Mouse (Mus musculus): ENCODE data around the gene Padi1. TPM values are rescaled to one million over a fixed set of nuclear protein-coding genes. Genes with fewer than 3 reads are reported as not detected.

The Padi1 gene
- total RNA-seq, 2 experiments from 2014 or later = not detected

- DNase-seq (ENCODE audit: low spot score in 2 of 2) = no peak
Observed at GRCm38 (mm10) chr4:140862036-140862650, 16.6 kb upstream of the Padi1 start.

GRCm38 (mm10) chr4:140860767-140861147, 15.2 kb upstream of the Padi1 start:
- no peak for DNase-seq (ENCODE audit: low spot score in 2 of 2)

- no peak for DNase-seq (ENCODE audit: low spot score in 2 of 2)
Observed at GRCm38 (mm10) chr4:140860125-140860766, 14.7 kb upstream of the Padi1 start.

- no peak for DNase-seq (ENCODE audit: low spot score in 2 of 2)
Observed at GRCm38 (mm10) chr4:140859291-140859690, 13.7 kb upstream of the Padi1 start.

GRCm38 (mm10) chr4:140857813-140858212, 12.2 kb upstream of the Padi1 start:
- no peak for DNase-seq (ENCODE audit: low spot score in 2 of 2)

- no peak for DNase-seq (ENCODE audit: low spot score in 2 of 2)
Observed at GRCm38 (mm10) chr4:140857041-140857440, 11.5 kb upstream of the Padi1 start.

GRCm38 (mm10) chr4:140855151-140855550, 9.6 kb upstream of the Padi1 start:
- no peak for DNase-seq (ENCODE audit: low spot score in 2 of 2)

- DNase-seq (ENCODE audit: low spot score in 2 of 2) = no peak
Observed at GRCm38 (mm10) chr4:140854455-140854864, 8.9 kb upstream of the Padi1 start.

- DNase-seq (ENCODE audit: low spot score in 2 of 2) = no peak
Observed at GRCm38 (mm10) chr4:140853626-140854025, 8.0 kb upstream of the Padi1 start.

GRCm38 (mm10) chr4:140849310-140849709, 3.7 kb upstream of the Padi1 start:
- DNase-seq (ENCODE audit: low spot score in 2 of 2) = no peak

- DNase-seq (ENCODE audit: low spot score in 2 of 2) = no peak
Observed at GRCm38 (mm10) chr4:140844991-140845390, 587 bp downstream of the Padi1 start.

- DNase-seq (ENCODE audit: low spot score in 2 of 2) = no peak
Observed at GRCm38 (mm10) chr4:140843670-140844280, 1.8 kb downstream of the Padi1 start.

GRCm38 (mm10) chr4:140842909-140843308, 2.7 kb downstream of the Padi1 start:
- DNase-seq (ENCODE audit: low spot score in 2 of 2) = no peak

GRCm38 (mm10) chr4:140837879-140838278, 7.7 kb downstream of the Padi1 start:
- no peak for DNase-seq (ENCODE audit: low spot score in 2 of 2)

- no peak for DNase-seq (ENCODE audit: low spot score in 2 of 2)
Observed at GRCm38 (mm10) chr4:140836208-140836866, 9.2 kb downstream of the Padi1 start.

- DNase-seq (ENCODE audit: low spot score in 2 of 2) = no peak
Observed at GRCm38 (mm10) chr4:140835682-140836081, 9.9 kb downstream of the Padi1 start.

GRCm38 (mm10) chr4:140834327-140834934, 11.1 kb downstream of the Padi1 start:
- DNase-seq (ENCODE audit: low spot score in 2 of 2) = no peak

- no peak for DNase-seq (ENCODE audit: low spot score in 2 of 2)
Observed at GRCm38 (mm10) chr4:140832821-140833220, 12.8 kb downstream of the Padi1 start.

GRCm38 (mm10) chr4:140831808-140832207, 13.8 kb downstream of the Padi1 start:
- DNase-seq (ENCODE audit: low spot score in 2 of 2) = no peak

GRCm38 (mm10) chr4:140827237-140827636, 18.3 kb downstream of the Padi1 start:
- no peak for DNase-seq (ENCODE audit: low spot score in 2 of 2)

- no peak for DNase-seq (ENCODE audit: low spot score in 2 of 2)
Observed at GRCm38 (mm10) chr4:140825942-140826341, 19.6 kb downstream of the Padi1 start.

- DNase-seq (ENCODE audit: low spot score in 2 of 2) = peak; percentile 48 to 64
Observed at GRCm38 (mm10) chr4:140821988-140822387, 23.6 kb downstream of the Padi1 start.
